Mouse (Mus musculus) kidney, adult 18-20 months (tissue): ENCODE measurements around the gene Hoxc9.

ENCODE experiments used
- DNase-seq: peaks from one replicate; pipeline ENCODE4 v3.0.0; 2021

Gene Hoxc9

DNA sequence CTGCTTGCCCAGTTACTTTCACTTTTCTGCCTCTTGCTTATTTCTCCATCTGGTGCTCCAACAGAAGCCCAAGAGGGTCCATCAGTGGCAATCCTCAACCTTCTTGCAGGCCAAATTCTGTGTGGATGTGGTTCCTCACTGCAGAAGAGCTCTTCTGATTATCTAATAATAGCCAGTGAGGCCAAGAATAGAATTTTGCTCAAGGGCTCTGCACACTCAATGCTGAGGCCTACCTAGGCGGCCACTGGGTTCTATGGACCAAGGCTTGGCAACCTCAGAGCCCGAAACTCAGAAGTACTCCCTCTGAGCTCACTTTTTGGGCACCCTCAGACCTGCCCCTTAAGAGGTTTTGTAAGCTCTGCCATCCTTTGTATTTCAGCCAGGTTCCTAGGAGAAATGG lies 25.1 kb downstream of the Hoxc9 start:
- DNase-seq = peak; percentile 28

DNA sequence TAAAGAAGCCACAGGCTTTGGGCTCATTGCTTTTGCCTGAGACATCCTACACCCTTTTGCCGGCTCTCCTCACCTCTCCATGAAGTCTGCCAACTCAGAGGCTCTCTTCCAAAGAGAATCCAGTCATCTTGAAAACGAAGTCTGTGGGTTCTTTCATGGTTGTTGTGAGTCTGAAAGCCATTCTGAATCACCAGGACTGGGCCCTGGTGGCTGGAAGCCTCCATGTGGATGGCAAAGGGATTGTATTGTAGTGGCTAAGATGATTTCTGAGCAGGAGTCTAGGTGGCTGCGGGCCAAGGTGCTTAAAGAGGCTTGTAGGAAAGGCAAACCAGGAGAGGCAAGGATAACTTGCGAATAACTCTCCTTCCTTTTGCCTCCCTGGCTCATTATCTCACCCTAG lies 25.9 kb downstream of the Hoxc9 start:
- peak; percentile 51 for DNase-seq

DNA sequence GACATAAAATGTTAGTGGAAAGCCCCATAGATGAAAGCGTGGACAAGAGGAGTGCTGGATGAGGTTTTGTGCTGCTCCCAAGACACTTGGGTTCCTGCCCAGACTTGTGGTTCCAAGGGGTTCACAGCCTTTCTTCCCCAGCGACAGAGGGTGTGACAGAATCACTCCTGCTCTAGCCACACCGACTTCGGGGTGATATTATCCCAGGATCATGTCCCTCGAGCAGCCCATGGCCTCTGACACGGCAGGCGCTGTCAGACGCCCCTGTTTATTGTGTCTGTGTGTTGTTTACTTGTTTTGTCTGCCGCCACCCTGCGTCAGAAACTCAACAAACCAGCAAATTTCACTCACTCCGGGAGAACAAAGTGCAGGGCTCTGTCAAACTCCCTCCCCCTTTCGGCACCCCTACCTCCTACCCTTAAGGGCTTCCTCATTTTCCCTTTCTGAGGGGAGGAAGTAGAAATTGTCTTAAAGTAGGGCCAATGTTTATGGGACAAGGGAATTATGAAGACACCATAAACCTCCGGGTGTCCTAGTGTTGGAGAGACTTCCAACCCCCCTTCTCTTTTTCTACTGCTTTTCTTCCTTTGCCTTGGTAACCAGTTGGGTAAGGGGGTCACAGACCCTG lies 26.7 kb downstream of the Hoxc9 start:
- peak; percentile 36 for DNase-seq

GRCm38 (mm10) chr15:103005308-103005707 lies 29.1 kb downstream of the Hoxc9 start:
- DNase-seq = peak; percentile 51

- DNase-seq = peak; percentile 21
Measured at GRCm38 (mm10) chr15:103005797-103006196, 29.6 kb downstream of the Hoxc9 start.

- no peak for DNase-seq
Measured at GRCm38 (mm10) chr15:103006326-103006725, 30.1 kb downstream of the Hoxc9 start.

- DNase-seq = peak; percentile 32
Measured at GRCm38 (mm10) chr15:103009265-103010111, 33.2 kb downstream of the Hoxc9 start.

DNA sequence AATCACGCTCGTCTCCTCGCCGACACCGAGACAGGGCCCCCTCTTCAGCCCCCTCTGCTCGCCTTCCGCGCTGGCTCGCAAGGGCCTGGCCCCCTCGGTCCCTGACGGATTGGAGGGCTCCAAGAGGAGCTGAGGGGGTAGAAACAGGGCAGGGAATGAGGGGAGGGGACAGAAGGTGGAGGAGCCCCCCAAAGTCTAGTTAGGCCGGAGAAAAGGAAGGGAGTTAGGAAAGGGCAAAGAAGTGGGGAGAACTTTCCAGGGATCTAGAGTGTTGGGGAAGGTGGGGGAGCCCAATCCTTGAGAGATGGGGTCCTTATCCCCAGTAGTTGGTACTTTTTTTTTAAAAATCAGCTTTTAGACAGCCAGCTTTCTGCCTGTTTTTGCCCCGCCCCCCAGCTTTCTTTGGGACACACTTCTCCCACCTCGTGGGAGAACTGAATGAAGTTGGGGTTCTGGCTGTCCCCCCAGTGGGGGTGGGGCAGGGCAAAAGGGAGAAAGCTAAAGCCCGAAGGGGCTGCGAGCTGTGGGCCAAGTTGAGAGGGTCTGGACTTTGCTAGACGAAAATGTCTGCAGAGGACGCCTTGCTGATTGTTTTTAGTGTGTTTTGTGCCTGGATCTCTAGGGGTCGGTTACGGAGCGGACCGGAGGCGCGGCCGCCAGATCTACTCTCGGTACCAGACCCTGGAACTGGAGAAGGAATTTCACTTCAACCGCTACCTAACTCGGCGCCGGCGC lies 34.0 kb downstream of the Hoxc9 start:
- DNase-seq = no peak

DNA sequence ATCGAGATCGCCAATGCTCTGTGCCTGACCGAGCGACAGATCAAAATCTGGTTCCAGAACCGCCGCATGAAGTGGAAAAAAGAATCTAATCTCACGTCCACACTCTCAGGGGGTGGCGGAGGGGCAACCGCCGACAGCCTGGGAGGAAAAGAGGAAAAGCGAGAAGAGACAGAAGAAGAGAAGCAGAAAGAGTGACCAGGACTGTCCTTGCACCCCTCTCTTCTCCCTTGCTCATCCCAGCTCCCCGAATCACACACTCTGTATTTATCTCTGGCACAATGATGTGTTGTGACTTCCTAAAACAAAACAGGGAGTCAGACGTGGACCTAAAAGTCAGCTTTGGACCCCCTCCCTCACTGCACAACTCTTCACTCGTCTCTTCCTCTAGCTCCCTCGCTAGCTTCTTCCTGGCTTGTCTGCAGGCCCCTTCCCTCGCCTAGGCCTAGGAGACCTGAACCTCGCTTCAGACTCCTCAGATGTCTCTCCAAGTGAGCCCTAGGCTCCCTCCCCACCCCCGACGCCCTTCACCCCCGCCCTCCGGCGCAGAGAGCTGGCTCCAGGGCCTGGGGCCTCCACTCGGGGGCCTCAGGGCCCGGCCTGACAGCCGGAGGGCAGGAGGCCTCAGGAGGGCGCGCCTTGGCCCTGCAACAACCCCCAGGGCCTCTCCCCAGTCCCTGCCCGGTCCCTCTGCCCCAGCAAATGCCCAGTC lies 34.8 kb downstream of the Hoxc9 start:
- no peak for DNase-seq

- peak; percentile 16 for DNase-seq
Measured at GRCm38 (mm10) chr15:103011928-103012486, 35.8 kb downstream of the Hoxc9 start.

GRCm38 (mm10) chr15:103013238-103013984 lies 37.2 kb downstream of the Hoxc9 start:
- peak; percentile 60 for DNase-seq

- peak; percentile 70 for DNase-seq
Measured at GRCm38 (mm10) chr15:103014166-103015008, 38.1 kb downstream of the Hoxc9 start.

DNA sequence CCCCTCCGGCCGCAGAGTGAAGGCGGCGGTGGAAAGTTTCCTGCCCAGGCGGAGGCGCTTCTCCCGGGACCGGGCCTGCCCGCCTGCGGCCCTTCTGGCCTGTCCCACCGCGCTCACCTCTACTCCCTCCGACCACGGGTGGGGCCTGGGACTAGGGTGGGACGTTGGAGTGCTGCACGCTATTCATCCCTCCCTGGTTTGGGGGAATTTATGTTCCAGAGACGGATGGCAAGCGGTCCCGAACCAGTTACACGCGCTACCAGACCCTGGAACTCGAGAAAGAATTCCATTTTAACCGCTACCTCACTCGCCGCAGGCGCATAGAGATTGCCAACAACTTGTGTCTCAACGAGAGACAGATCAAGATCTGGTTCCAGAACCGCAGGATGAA lies 38.8 kb downstream of the Hoxc9 start:
- peak; percentile 30 for DNase-seq

GRCm38 (mm10) chr15:103015406-103016166 lies 39.3 kb downstream of the Hoxc9 start:
- peak; percentile 8 for DNase-seq

GRCm38 (mm10) chr15:103018636-103019035 lies 42.4 kb downstream of the Hoxc9 start, which contains the start of gene Hoxc4:
Gene Hoxc4, plus strand, starts transcription at chr15:103018934.
- no peak for DNase-seq

DNA sequence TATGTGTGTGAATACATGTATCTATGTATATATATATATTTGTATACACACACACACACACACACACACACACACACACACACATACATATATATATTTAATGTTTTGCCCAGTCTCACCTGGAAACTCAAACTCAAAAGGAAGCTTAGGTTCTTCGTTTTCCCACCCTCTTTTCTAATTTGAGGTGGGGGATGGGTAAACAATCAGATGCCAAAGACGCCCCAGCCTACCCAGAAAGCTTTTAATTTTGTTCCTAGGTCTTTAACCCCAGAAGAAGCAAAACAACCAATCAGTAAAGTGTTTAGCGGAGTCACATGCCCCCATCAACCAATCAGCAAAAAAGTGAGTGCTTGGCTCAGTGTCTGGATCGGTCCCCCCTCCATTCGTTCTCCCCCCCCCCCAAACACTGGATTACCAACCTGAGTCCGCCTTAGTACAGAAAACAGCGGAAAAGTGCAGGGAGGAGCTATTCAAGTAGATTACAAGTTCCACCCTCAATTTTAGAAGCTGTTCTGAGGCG lies 44.7 kb downstream of the Hoxc9 start:
- no peak for DNase-seq

DNA sequence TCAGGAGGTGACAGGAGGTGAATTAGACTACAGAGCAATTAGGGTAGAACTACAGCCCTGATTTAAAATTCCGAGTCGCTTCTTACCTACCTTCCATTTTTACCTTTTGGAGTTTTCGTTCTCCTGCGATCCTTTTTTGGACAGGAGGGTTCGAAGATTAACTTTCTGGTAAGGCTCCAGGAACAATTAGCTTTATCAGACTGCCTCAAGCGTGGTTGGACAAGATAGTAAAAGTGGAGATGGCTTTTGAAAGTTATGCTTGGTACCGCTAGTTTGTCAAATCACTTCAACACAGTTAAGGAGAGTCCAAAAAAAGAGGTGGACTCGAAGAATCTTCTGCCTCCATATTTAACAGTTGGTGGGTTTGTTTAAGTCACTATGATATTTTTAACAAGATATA lies 45.3 kb downstream of the Hoxc9 start:
- DNase-seq = no peak

GRCm38 (mm10) chr15:103024131-103024530 lies 47.9 kb downstream of the Hoxc9 start:
- DNase-seq = no peak
